Mouse (Mus musculus) CH12.LX (cell line): ENCODE measurements around the gene Ccdc194. TPM values are rescaled to one million over a fixed set of nuclear protein-coding genes. Genes with fewer than 3 reads are reported as not detected.
A peak's percentile ranks its signal among the peaks of the same experiment; 100 is the strongest.

Source experiments
- DNase-seq: peaks from one replicate; pipeline ENCODE4 v3.0.0-alpha.2; 2013; ENCODE audit errors: extremely low read depth
- H3K27ac ChIP-seq: 2 replicates; pipeline ENCODE4 v1.5.1; 2012; ENCODE audit warnings: low read depth, mild to moderate bottlenecking, control low read depth, moderate library complexity; ENCODE audit not compliant: insufficient read depth
- H3K27me3 ChIP-seq: replicated peaks from 2 replicates; pipeline ENCODE3; 2012; ENCODE audit warnings: inconsistent platforms
- H3K36me3 ChIP-seq, 2 experiments: replicated peaks in 1 of 2; 2 replicates each; pipeline versions ENCODE3 to v1.6.1; 2012; ENCODE audit warnings: inconsistent platforms in 1 of 2, low read length in 1 of 2, mild to moderate bottlenecking in 1 of 2, mixed read lengths in 1 of 2, moderate library complexity in 1 of 2; ENCODE audit not compliant: control insufficient read depth in 1 of 2, insufficient read depth in 1 of 2
- H3K4me1 ChIP-seq, 2 experiments: 2 replicates each; pipeline ENCODE4 v1.6.1; 2012; ENCODE audit warnings: inconsistent platforms in 1 of 2, moderate library complexity in 1 of 2; ENCODE audit not compliant: insufficient read depth in 2 of 2, control insufficient read depth in 1 of 2
- H3K4me2 ChIP-seq: 2 replicates; pipeline ENCODE4 v1.6.1; 2012; ENCODE audit warnings: low read depth, mild to moderate bottlenecking, control low read depth; ENCODE audit not compliant: poor library complexity, insufficient read depth, severe bottlenecking
- H3K4me3 ChIP-seq, 3 experiments: fragments of 150-350 bp in 1 of 3; sonication (generic) in 1 of 3; replicated peaks in 1 of 3; 2 replicates each; pipeline versions ENCODE3 to v1.5.1; 2011 to 2012; ENCODE audit warnings: low read depth in 2 of 3, low read length in 2 of 3, mild to moderate bottlenecking in 2 of 3, moderate library complexity in 2 of 3, control low read depth in 1 of 3, improper control_type of control experiment in 1 of 3, inconsistent platforms in 1 of 3, mixed read lengths in 1 of 3; ENCODE audit not compliant: poor library complexity in 1 of 3
- H3K79me2 ChIP-seq: replicated peaks from 2 replicates; pipeline ENCODE4 v1.6.1; 2012; ENCODE audit warnings: mild to moderate bottlenecking, moderate library complexity; ENCODE audit not compliant: control insufficient read depth, poor library complexity, insufficient read depth, severe bottlenecking; ENCODE audit errors: extremely low read depth
- H3K9ac ChIP-seq: 2 replicates; pipeline ENCODE4 v1.6.1; 2012; ENCODE audit warnings: low read depth, mild to moderate bottlenecking, control low read depth, moderate library complexity; ENCODE audit not compliant: insufficient read depth
- H3K9me3 ChIP-seq: replicated peaks from 2 replicates; pipeline ENCODE3; 2012; ENCODE audit warnings: low read length, inconsistent platforms, mixed read lengths
- BHLHE40 ChIP-seq: IDR thresholded peaks from 2 replicates; pipeline ENCODE4 v1.6.1; 2011; ENCODE audit warnings: mild to moderate bottlenecking, low read depth, low read length, improper control_type of control experiment
- CHD2 ChIP-seq: IDR thresholded peaks from 2 replicates; pipeline ENCODE4 v1.6.1; 2011; ENCODE audit warnings: low read length, improper control_type of control experiment
- CTCF ChIP-seq, 2 experiments: IDR thresholded peaks in 1 of 2; conservative IDR thresholded peaks in 1 of 2; 2 replicates each; pipeline ENCODE4 v1.5.1; 2011 to 2012; ENCODE audit warnings: low read depth in 2 of 2, low read length in 2 of 2, improper control_type of control experiment in 1 of 2, inconsistent platforms in 1 of 2, mild to moderate bottlenecking in 1 of 2, moderate library complexity in 1 of 2
- E2F4 ChIP-seq: IDR thresholded peaks from 2 replicates; pipeline ENCODE4 v1.6.1; 2011; ENCODE audit warnings: low read depth, low read length, improper control_type of control experiment; ENCODE audit not compliant: insufficient replicate concordance
- ELF1 ChIP-seq: IDR thresholded peaks from 2 replicates; pipeline ENCODE4 v1.6.1; 2014; ENCODE audit warnings: low read depth, mild to moderate bottlenecking, inconsistent platforms, low read length, improper control_type of control experiment
- EP300 ChIP-seq: IDR thresholded peaks from 2 replicates; pipeline ENCODE4 v1.6.1; 2011; ENCODE audit warnings: low read length, improper control_type of control experiment
- HCFC1 ChIP-seq: IDR thresholded peaks from 2 replicates; pipeline ENCODE4 v1.6.1; 2012; ENCODE audit warnings: low read depth, mild to moderate bottlenecking, inconsistent platforms, low read length, improper control_type of control experiment
- IRF4 ChIP-seq: IDR thresholded peaks from 2 replicates; pipeline ENCODE4 v1.6.1; 2014; ENCODE audit warnings: low read depth, mild to moderate bottlenecking, inconsistent platforms, low read length, improper control_type of control experiment
- JUN ChIP-seq: IDR thresholded peaks from 2 replicates; pipeline ENCODE4 v1.6.1; 2011; ENCODE audit warnings: low read depth, mild to moderate bottlenecking, low read length, improper control_type of control experiment, moderate library complexity; ENCODE audit not compliant: insufficient read depth
- MAFK ChIP-seq: IDR thresholded peaks from 2 replicates; pipeline ENCODE4 v1.6.1; 2011; ENCODE audit warnings: low read length, improper control_type of control experiment; ENCODE audit not compliant: insufficient replicate concordance
- MAX ChIP-seq: IDR thresholded peaks from 2 replicates; pipeline ENCODE4 v1.6.1; 2011; ENCODE audit warnings: low read length, improper control_type of control experiment
- MAZ ChIP-seq: IDR thresholded peaks from 2 replicates; pipeline ENCODE4 v1.6.1; 2012; ENCODE audit warnings: low read depth, mild to moderate bottlenecking, inconsistent platforms, low read length, improper control_type of control experiment, moderate library complexity
- MXI1 ChIP-seq: IDR thresholded peaks from 2 replicates; pipeline ENCODE4 v1.6.1; 2011; ENCODE audit warnings: mild to moderate bottlenecking, low read depth, low read length, improper control_type of control experiment
- MYC ChIP-seq: IDR thresholded peaks from 2 replicates; pipeline ENCODE4 v1.6.1; 2011; ENCODE audit warnings: low read depth, mild to moderate bottlenecking, improper control_type of control experiment, low read length
- NELFE ChIP-seq: IDR thresholded peaks from 2 replicates; pipeline ENCODE4 v1.6.1; 2011; ENCODE audit warnings: low read depth, low read length, improper control_type of control experiment
- NRF1 ChIP-seq: IDR thresholded peaks from 2 replicates; pipeline ENCODE4 v1.6.1; 2014; ENCODE audit warnings: low read depth, mild to moderate bottlenecking, inconsistent platforms, low read length, improper control_type of control experiment, moderate library complexity
- POLR2A ChIP-seq: IDR thresholded peaks from 2 replicates; pipeline ENCODE4 v1.6.1; 2011; ENCODE audit warnings: low read depth, mild to moderate bottlenecking, improper control_type of control experiment, low read length
- POLR2AphosphoS2 ChIP-seq: IDR thresholded peaks from 2 replicates; pipeline ENCODE4 v1.6.1; 2011; ENCODE audit warnings: low read depth, low read length, improper control_type of control experiment
- RAD21 ChIP-seq: IDR thresholded peaks from 2 replicates; pipeline ENCODE4 v1.6.1; 2011; ENCODE audit warnings: low read depth, mild to moderate bottlenecking, low read length, improper control_type of control experiment, moderate library complexity
- SMC3 ChIP-seq: IDR thresholded peaks from 2 replicates; pipeline ENCODE4 v1.6.1; 2011; ENCODE audit warnings: low read depth, low read length, improper control_type of control experiment
- TCF12 ChIP-seq: IDR thresholded peaks from 2 replicates; pipeline ENCODE4 v1.6.1; 2014; ENCODE audit warnings: low read depth, mild to moderate bottlenecking, inconsistent platforms, low read length, improper control_type of control experiment
- USF1 ChIP-seq: IDR thresholded peaks from 2 replicates; pipeline ENCODE4 v1.6.1; 2014; ENCODE audit warnings: low read depth, mild to moderate bottlenecking, inconsistent platforms, low read length, improper control_type of control experiment
- USF2 ChIP-seq: conservative IDR thresholded peaks from 2 replicates; pipeline ENCODE4 v1.6.1; 2011; ENCODE audit warnings: low read depth, low read length, improper control_type of control experiment
- ZC3H11A ChIP-seq: IDR thresholded peaks from 2 replicates; pipeline ENCODE4 v1.6.1; 2012; ENCODE audit warnings: low read depth, mild to moderate bottlenecking, inconsistent platforms, low read length, improper control_type of control experiment
- ZKSCAN1 ChIP-seq: IDR thresholded peaks from 2 replicates; pipeline ENCODE4 v1.6.1; 2012; ENCODE audit warnings: low read depth, inconsistent platforms, low read length, improper control_type of control experiment, borderline replicate concordance
- ZMIZ1 ChIP-seq: IDR thresholded peaks from 2 replicates; pipeline ENCODE4 v1.6.1; 2012; ENCODE audit warnings: low read depth, mild to moderate bottlenecking, inconsistent platforms, low read length, improper control_type of control experiment
- dilution Hi-C: fragments of 300-500 bp; cut with MboI; formaldehyde crosslinking; loops from 2 replicates; pipeline ENCODE4 v1.14.3; 2020; ENCODE audit warnings: low sequenced_read_pairs; ENCODE audit not compliant: extremely low pct_unique_long_range_greater_than_20kb, extremely low pct_ligation_motif_present
- in situ Hi-C: fragments of 300-500 bp; cut with MboI; formaldehyde crosslinking; loops from 3 replicates; pipeline ENCODE4 v1.14.3; 2019; ENCODE audit warnings: low sequenced_read_pairs, low pct_ligation_motif_present, low pct_unique_long_range_greater_than_20kb, mixed read lengths
- polyA plus RNA-seq: library from polyadenylated mRNA; unstranded; fragments of >175 nt; gene quantifications from 2 replicates; pipeline ENCODE4 v1.2.1, GENCODE M21; 2012; ENCODE audit warnings: low read depth; ENCODE audit not compliant: insufficient read length
- total RNA-seq, 2 experiments: library from RNA; depleted of rRNA; stranded (reverse); fragments of 300-350 nt in 1 of 2; fragments of >200 nt in 1 of 2; gene quantifications; 2 replicates each; pipeline ENCODE4 v1.2.3; 2012 to 2014

Ccdc194 gene
- total and polyA plus RNA-seq, 3 experiments, result not detected

DNA sequence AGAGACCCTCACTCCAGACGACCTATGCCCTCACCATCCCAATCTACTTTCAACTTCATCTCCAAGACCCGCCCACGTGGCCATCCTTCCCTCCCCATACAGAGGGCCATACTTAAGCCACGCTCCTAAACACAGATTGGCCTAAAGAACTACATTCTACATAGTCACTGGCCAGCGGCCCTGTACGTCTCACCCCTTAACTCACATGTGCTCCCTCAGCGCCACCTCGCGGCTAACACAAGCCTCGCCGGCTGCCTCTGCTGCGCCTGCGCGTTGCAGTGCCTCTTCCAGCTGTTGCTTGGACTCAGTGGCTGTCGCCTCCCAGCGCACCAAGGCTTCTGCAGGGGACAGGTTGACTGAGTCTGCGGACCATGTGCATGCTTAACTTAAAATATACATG is 3.9 kb downstream of the Ccdc194 start:
- peaks cover 10 to 31% of the 10 kb centered on the region in 2 experiments for H3K4me1 ChIP-seq
- in situ Hi-C loops (loop anchor here (5.0 kb wide), 1 partner anchor 34 kb away; the partner anchor contains the start of genes Ano8 and Gtpbp3), dilution Hi-C loops (no loop called here)
- TF ChIP-seq BHLHE40 (no peak), ZKSCAN1 (no peak), NELFE (0 out of 2 replicates have a peak, but pooled peaks have one; percentile 51), POLR2A (peak; percentile 35; the same call in 1 of the 2 replicates), ELF1 (0 out of 2 replicates have a peak, but pooled peaks have one; percentile 20), MYC (peak; percentile 97), TCF12 (peak; percentile 30; the same call in 1 of the 2 replicates), E2F4 (no peak), RAD21 (peak; percentile 77), USF2 (0 out of 2 replicates have a peak, but pooled peaks have one; percentile 21), EP300 (no peak), ZC3H11A (no peak), POLR2AphosphoS2 (no peak), IRF4 (peak; percentile 50; the same call in 1 of the 2 replicates), CHD2 (no peak; the same call in 1 of the 2 replicates), ZMIZ1 (no peak), MAFK (no peak), HCFC1 (peak; percentile 46; the same call in 1 of the 2 replicates), MAZ (no peak), CTCF (conservative IDR thresholded peaks at IDR 0.05 in 1 of 2, IDR thresholded peaks at IDR 0.05 in 1 of 2; ENCODE audit: low read depth in 2 of 2, low read length in 2 of 2) (peak; percentile 71 to 95), NRF1 (peak; percentile 98), SMC3 (peak; percentile 81), JUN (no peak), USF1 (peak; percentile 67), MXI1 (peak; percentile 63), MAX (peak; percentile 94)
- no peak overlapping the region for H3K4me3 ChIP-seq
- H3K27ac ChIP-seq, result no peak overlapping the region
- peaks cover 2% of the 10 kb centered on the region for H3K27me3 ChIP-seq
- no peaks in the 10 kb centered on the region for H3K36me3 ChIP-seq
- H3K79me2 ChIP-seq, result no peaks in the 10 kb centered on the region
- peak overlapping the region; percentile 37; the same call in 1 of the 2 replicates for H3K4me2 ChIP-seq
- DNase-seq, result peak; percentile 96
- 0 out of 2 replicates have a peak overlapping the region, but pooled peaks have one; percentile 13 for H3K9ac ChIP-seq
- H3K9me3 ChIP-seq, result no peaks in the 10 kb centered on the region
